Comparison of ENCODE assay signal across 8 mouse cellular contexts in the genomic region with DNA sequence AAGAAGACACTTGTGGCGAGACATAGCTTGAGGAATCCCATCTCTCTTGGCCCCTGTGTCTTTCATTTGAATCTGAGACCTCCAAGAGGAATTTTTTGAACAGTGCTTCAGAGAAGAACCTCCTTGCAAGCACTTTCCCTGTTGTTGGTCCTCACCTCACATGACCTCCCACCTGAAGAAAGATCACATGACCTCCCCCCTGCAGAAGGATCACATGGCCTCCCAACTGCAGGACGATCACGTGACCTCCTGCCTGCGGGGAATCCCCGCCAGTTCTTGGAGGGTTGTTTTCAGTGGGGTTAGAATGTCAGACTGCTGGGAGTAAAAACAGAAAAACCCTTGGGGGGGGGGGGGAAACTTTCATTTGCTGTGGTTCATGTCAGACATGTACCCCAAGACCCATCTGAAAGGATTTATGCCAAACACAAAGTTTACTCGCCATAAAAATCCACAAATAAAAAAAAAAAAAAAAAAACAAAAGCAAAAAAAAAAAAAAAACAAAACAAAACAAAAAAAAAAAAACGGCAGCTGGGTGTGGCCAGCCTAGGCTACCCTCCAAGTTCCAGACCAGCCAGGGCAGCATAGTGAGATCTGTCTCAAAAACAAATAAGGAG.
DNase-seq lines count a peak whose midpoint lies in the region; ATAC-seq and TF ChIP-seq lines count a peak whose summit lies in the region.

No protein-coding gene starts in this region.

- no peak overlapping the region for H3ac ChIP-seq in myocyte (ENCODE audit: control insufficient read depth, insufficient read length)

- H3K9ac ChIP-seq in forebrain, postnatal 0 days, result no peak overlapping the region

- DNase-seq in forebrain, embryonic 10.5 days (ENCODE audit: extremely low spot score, low spot score), result peak; percentile 65
- DNase-seq in forebrain, postnatal 0 days, result no peak
- peak; percentile 93 for DNase-seq in R1 (ENCODE audit: low read depth, low spot score)
- DNase-seq in kidney, adult 8-10 months, result peak; percentile 54 to 75
- no peak for DNase-seq in ovary, adult 18-20 months (ENCODE audit: low spot score)
- no peak for DNase-seq in urinary bladder, postnatal 4 days (ENCODE audit: low spot score in 2 of 2)
- DNase-seq in left cerebral cortex, adult 8-10 months (ENCODE audit: low spot score in 2 of 2), result no peak

- H3K9me3 ChIP-seq in forebrain, embryonic 10.5 days, result no peaks in the 10 kb centered on the region
- H3K9me3 ChIP-seq in forebrain, postnatal 0 days (ENCODE audit: low read length), result no peaks in the 10 kb centered on the region

- no peaks in the 10 kb centered on the region for H3K36me3 ChIP-seq in forebrain, embryonic 10.5 days (replicated peaks)
- H3K36me3 ChIP-seq in forebrain, postnatal 0 days (ENCODE audit: insufficient read depth), result no peaks in the 10 kb centered on the region
- H3K36me3 ChIP-seq in myocyte (ENCODE audit: control insufficient read depth, insufficient read depth), result no peaks in the 10 kb centered on the region

- no peak for ATAC-seq in forebrain, postnatal 0 days

- no peak for TF ChIP-seq CTCF in forebrain, postnatal 0 days (IDR thresholded peaks at IDR 0.05; ENCODE audit: low read depth)

- peaks cover 23% of the 10 kb centered on the region for H3K4me1 ChIP-seq in forebrain, embryonic 10.5 days
- H3K4me1 ChIP-seq in forebrain, postnatal 0 days (ENCODE audit: insufficient read depth), result no peaks in the 10 kb centered on the region; the same call in 1 of the 2 replicates

- 0 out of 2 replicates have a peak overlapping the region, but pooled peaks have one; percentile 26 for H3K4me3 ChIP-seq in forebrain, embryonic 10.5 days
- H3K4me3 ChIP-seq in forebrain, postnatal 0 days (ENCODE audit: low read depth, low read length), result no peak overlapping the region
- H3K4me3 ChIP-seq in myocyte, result no peak overlapping the region

- H3K79me2 ChIP-seq in myocyte (ENCODE audit: control insufficient read depth, insufficient read depth), result no peaks in the 10 kb centered on the region

- TF ChIP-seq POLR2A in myocyte (IDR thresholded peaks at IDR 0.05; ENCODE audit: insufficient read length, low read depth), result no peak

- WGBS in forebrain, embryonic 10.5 days, result 32% methylated on average over 7 of the region's 7 CpGs
- WGBS in forebrain, postnatal 0 days, result 30% methylated on average over 7 of the region's 7 CpGs

- H3K27me3 ChIP-seq in forebrain, embryonic 10.5 days (ENCODE audit: poor library complexity, severe bottlenecking), result no peaks in the 10 kb centered on the region
- H3K27me3 ChIP-seq in forebrain, postnatal 0 days (ENCODE audit: insufficient read depth, low read length), result no peaks in the 10 kb centered on the region
- peaks cover 67% of the 10 kb centered on the region for H3K27me3 ChIP-seq in myocyte (ENCODE audit: control insufficient read depth, insufficient read depth, insufficient read length)

- H3K4me2 ChIP-seq in forebrain, postnatal 0 days (ENCODE audit: low read depth), result no peak overlapping the region
- H3K4me2 ChIP-seq in myocyte (ENCODE audit: low read depth), result no peak overlapping the region

- H3K27ac ChIP-seq in forebrain, embryonic 10.5 days, result peak overlapping the region; percentile 62
- H3K27ac ChIP-seq in forebrain, postnatal 0 days (ENCODE audit: low read depth, low read length), result no peak overlapping the region

TF ChIP-seq in myocyte, 11 proteins besides CTCF, POLR2A, EP300 and RAD21:
- TF ChIP-seq USF1 (IDR thresholded peaks at IDR 0.05; ENCODE audit: low read depth), result peak; percentile 60
- TF ChIP-seq REST (IDR thresholded peaks at IDR 0.05; ENCODE audit: insufficient read depth, insufficient read length), result no peak

Comparison
In these comparisons a context has a peak if more than half of its experiments do, and no peak if none do; other contexts are left out.
1. DNase-seq: peak in forebrain, embryonic 10.5 days (single experiment), R1 (single experiment) and kidney, adult 8-10 months (2 of 2); none in forebrain, postnatal 0 days (single experiment), ovary, adult 18-20 months (single experiment), urinary bladder, postnatal 4 days (0 of 2) and left cerebral cortex, adult 8-10 months (0 of 2).